ENCODE assay signal across 9 mouse cellular contexts in the genomic region with DNA sequence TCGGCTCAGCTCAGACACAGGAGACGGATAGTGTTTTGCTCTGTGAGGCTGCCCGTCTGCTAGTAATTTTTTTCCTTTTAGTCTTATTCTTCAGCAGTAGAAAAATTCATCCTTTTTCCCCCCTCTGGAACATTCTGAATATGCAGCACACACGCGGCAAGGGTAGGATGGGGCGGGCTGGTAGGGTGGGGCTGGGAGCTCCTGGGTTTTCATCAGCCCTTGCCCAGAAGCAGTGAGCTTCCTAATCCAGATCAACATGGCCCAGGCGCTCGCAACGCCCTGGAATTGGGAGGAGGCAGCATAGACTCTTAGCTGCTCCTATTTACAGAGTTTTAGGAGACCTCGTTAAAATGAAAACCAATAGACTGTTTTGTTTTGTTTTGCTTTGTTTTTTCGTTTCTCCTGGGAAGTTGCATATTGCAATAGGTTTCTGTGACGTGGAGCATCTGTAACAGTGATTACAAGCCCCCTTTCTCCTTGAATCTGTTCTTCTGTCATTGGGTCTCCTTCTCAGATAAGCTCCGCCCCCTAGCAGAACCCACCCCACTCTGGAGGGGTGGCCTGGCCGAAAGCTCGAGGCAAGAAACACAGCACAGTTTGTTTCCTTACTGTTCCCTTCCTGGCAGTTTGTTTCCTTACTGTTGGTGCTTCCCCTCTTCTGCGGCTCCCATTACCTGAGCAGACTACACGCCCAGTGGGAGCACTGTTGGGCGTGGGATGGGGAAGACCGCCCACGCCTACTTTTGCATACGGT. TPM values are rescaled to one million over a fixed set of nuclear protein-coding genes. Genes with fewer than 3 reads are reported as not detected.
DNase-seq lines count a peak whose midpoint lies in the region; ATAC-seq and TF ChIP-seq lines count a peak whose summit lies in the region.
"Had no signal": no experiment of that assay in that cellular context is flagged by ENCODE, and none has a peak within 500 bp of the region (broad histone marks: within the 10 kb centered on the region; RNA-seq: fewer than 3 reads in every experiment).

No protein-coding gene starts in this region.

- H3K4me3 ChIP-seq in hindbrain, embryonic 11.5 days (ENCODE audit: low read depth, low read length), result no peak overlapping the region
- no peak overlapping the region for H3K4me3 ChIP-seq in hindbrain, embryonic 10.5 days
- H3K4me3 ChIP-seq in forebrain, postnatal 0 days (ENCODE audit: low read depth, low read length), result peak overlapping the region; percentile 2; the same call in 1 of the 2 replicates
- H3K4me3 ChIP-seq: myocyte had no signal

- H3K9ac ChIP-seq in hindbrain, embryonic 11.5 days (ENCODE audit: low read depth, low read length), result no peak overlapping the region
- H3K9ac ChIP-seq in forebrain, postnatal 0 days, result peak overlapping the region; percentile 23; the same call in 1 of the 2 replicates

- no peak for ATAC-seq in hindbrain, embryonic 11.5 days (ENCODE audit: low FRiP score)
- peak; percentile 75 for ATAC-seq in forebrain, postnatal 0 days
- ATAC-seq in inflammation-experienced regulatory T-cells, adult 6 months, result no peak

- no peaks in the 10 kb centered on the region for H3K9me3 ChIP-seq in hindbrain, embryonic 11.5 days (ENCODE audit: control insufficient read depth, low read length)
- no peaks in the 10 kb centered on the region for H3K9me3 ChIP-seq in hindbrain, embryonic 10.5 days
- no peaks in the 10 kb centered on the region for H3K9me3 ChIP-seq in forebrain, postnatal 0 days (ENCODE audit: low read length)

- no peak for TF ChIP-seq CTCF in forebrain, postnatal 0 days (IDR thresholded peaks at IDR 0.05; ENCODE audit: low read depth)

- H3K36me3 ChIP-seq in hindbrain, embryonic 11.5 days (ENCODE audit: control insufficient read depth, insufficient read depth, low read length), result no peaks in the 10 kb centered on the region
- no peaks in the 10 kb centered on the region for H3K36me3 ChIP-seq in hindbrain, embryonic 10.5 days
- H3K36me3 ChIP-seq in forebrain, postnatal 0 days (ENCODE audit: insufficient read depth), result no peaks in the 10 kb centered on the region

- 61% methylated on average over 21 of the region's 21 CpGs for WGBS in hindbrain, embryonic 11.5 days
- WGBS in hindbrain, embryonic 10.5 days, result 62% methylated on average over 21 of the region's 21 CpGs
- WGBS in forebrain, postnatal 0 days, result 49% methylated on average over 21 of the region's 21 CpGs

- H3K27ac ChIP-seq in hindbrain, embryonic 11.5 days (ENCODE audit: low read depth, low read length), result no peak overlapping the region
- no peak overlapping the region for H3K27ac ChIP-seq in hindbrain, embryonic 10.5 days
- H3K27ac ChIP-seq in forebrain, postnatal 0 days (ENCODE audit: low read depth, low read length), result no peak overlapping the region; the same call in 1 of the 2 replicates

- no peak overlapping the region for H3K4me2 ChIP-seq in hindbrain, embryonic 11.5 days (replicated peaks; ENCODE audit: low read depth, low read length)
- H3K4me2 ChIP-seq in forebrain, postnatal 0 days (ENCODE audit: low read depth), result peak overlapping the region; percentile 30

- H3K4me1 ChIP-seq in hindbrain, embryonic 11.5 days (replicated peaks; ENCODE audit: control insufficient read depth, insufficient read depth, low read length), result no peaks in the 10 kb centered on the region
- H3K4me1 ChIP-seq in hindbrain, embryonic 10.5 days (replicated peaks), result peaks cover 14% of the 10 kb centered on the region; the same call in 1 of the 2 replicates
- peaks cover 6% of the 10 kb centered on the region; the same call in 1 of the 2 replicates for H3K4me1 ChIP-seq in forebrain, postnatal 0 days (ENCODE audit: insufficient read depth)

- DNase-seq in hindbrain, embryonic 11.5 days (ENCODE audit: low spot score), result peak; percentile 27
- DNase-seq in hindbrain, embryonic 10.5 days (ENCODE audit: low spot score), result no peak
- DNase-seq in R1 (ENCODE audit: low read depth, low spot score), result peak; percentile 20
- DNase-seq in forebrain, postnatal 0 days, result peak; percentile 45
- DNase-seq in lung, postnatal 4 days, result peak; percentile 23 to 61
- no peak for DNase-seq in B cell, adult 2 months
- no peak for DNase-seq in spleen, postnatal 10 days (ENCODE audit: low spot score in 2 of 2)

- no peaks in the 10 kb centered on the region for H3K27me3 ChIP-seq in hindbrain, embryonic 11.5 days (ENCODE audit: control insufficient read depth, insufficient read depth, low read length)
- H3K27me3 ChIP-seq in hindbrain, embryonic 10.5 days (ENCODE audit: insufficient read depth, poor library complexity, severe bottlenecking), result peaks cover 11% of the 10 kb centered on the region; the same call in 1 of the 2 replicates
- no peaks in the 10 kb centered on the region for H3K27me3 ChIP-seq in forebrain, postnatal 0 days (ENCODE audit: insufficient read depth, low read length)

RNA-seq across cellular contexts. Expression of a gene that starts 10.6 kb away (rescaled TPM):
- 1.5 and 1.9 TPM in 2 replicates for polyA plus RNA-seq in hindbrain, embryonic 11.5 days (2014; fragmentation: Nextera tagmentation; extraction: Ambion mirVana)
- polyA plus RNA-seq in hindbrain, embryonic 10.5 days (2016; fragmentation: Nextera tagmentation; extraction: Ambion mirVana), result 0.39 and 1.6 TPM in 2 replicates
- total RNA-seq in forebrain, postnatal 0 days (2014; rRNA removed), result 9.4 and 17.5 TPM in 2 replicates
- 13.6 and 16.5 TPM in 2 replicates for polyA plus RNA-seq in forebrain, postnatal 0 days (2015; fragmentation: Nextera tagmentation; extraction: Ambion mirVana)
- not detected for polyA plus RNA-seq in inflammation-experienced regulatory T-cells, adult 6 months (2017; shearing (Covaris generic))

RNA-seq across cellular contexts. Expression of a gene that starts 25.8 kb away (rescaled TPM):
- polyA plus RNA-seq in hindbrain, embryonic 11.5 days (2014; fragmentation: Nextera tagmentation; extraction: Ambion mirVana), result 38.4 and 38.8 TPM in 2 replicates
- 38.2 and 49.3 TPM in 2 replicates for polyA plus RNA-seq in hindbrain, embryonic 10.5 days (2016; fragmentation: Nextera tagmentation; extraction: Ambion mirVana)
- 7.9 and 12.3 TPM in 2 replicates for total RNA-seq in forebrain, postnatal 0 days (2014; rRNA removed)
- 19.5 and 21.3 TPM in 2 replicates for polyA plus RNA-seq in forebrain, postnatal 0 days (2015; fragmentation: Nextera tagmentation; extraction: Ambion mirVana)
- 10 to 100 TPM; 23.4 to 28.5 (median 25.7) TPM for polyA plus RNA-seq in inflammation-experienced regulatory T-cells, adult 6 months (2017; shearing (Covaris generic))

RNA-seq across cellular contexts. Expression of a gene that starts 25.9 kb away (rescaled TPM):
- 17.2 and 17.4 TPM in 2 replicates for polyA plus RNA-seq in hindbrain, embryonic 11.5 days (2014; fragmentation: Nextera tagmentation; extraction: Ambion mirVana)
- 21.2 and 22.0 TPM in 2 replicates for polyA plus RNA-seq in hindbrain, embryonic 10.5 days (2016; fragmentation: Nextera tagmentation; extraction: Ambion mirVana)
- total RNA-seq in forebrain, postnatal 0 days (2014; rRNA removed), result 13.7 and 15.1 TPM in 2 replicates
- polyA plus RNA-seq in forebrain, postnatal 0 days (2015; fragmentation: Nextera tagmentation; extraction: Ambion mirVana), result 6.1 and 9.9 TPM in 2 replicates
- polyA plus RNA-seq in inflammation-experienced regulatory T-cells, adult 6 months (2017; shearing (Covaris generic)), result 10 to 100 TPM; 17.6 to 21.8 (median 21.7) TPM

Comparison
In these comparisons a context has a peak if more than half of its experiments do, and no peak if none do; other contexts are left out.
1. DNase-seq: peak in hindbrain, embryonic 11.5 days (single experiment), R1 (single experiment), forebrain, postnatal 0 days (single experiment) and lung, postnatal 4 days (2 of 2); none in hindbrain, embryonic 10.5 days (single experiment), B cell, adult 2 months (0 of 2) and spleen, postnatal 10 days (0 of 2).